Mouse (Mus musculus) embryonic facial prominence, embryonic 11.5 days (tissue): ENCODE measurements at regions not wholly inside any gene's neighbourhood (a gene's known extent, or its start where the extent isn't known, plus 50 kb on each side); places are given as distances from the start of the nearest gene placed in this dataset.
A peak's percentile ranks its signal among the peaks of the same experiment; 100 is the strongest.

ENCODE experiments used
- ATAC-seq: fragments of 200-750 bp; cut with Nextera tagmentation; replicated peaks from 2 replicates; pipeline ENCODE4 v1.8.0; 2017; ENCODE audit warnings: low read depth; ENCODE audit not compliant: insufficient number of reproducible peaks, low FRiP score, low TSS enrichment
- DNase-seq: peaks from one replicate; pipeline ENCODE4 v3.0.0-alpha.2; 2015; ENCODE audit warnings: low spot score
- H3K27ac ChIP-seq: fragments of 300-500 bp; sonication (generic); replicated peaks from 2 replicates; pipeline ENCODE4 v1.5.1; 2014; ENCODE audit warnings: mild to moderate bottlenecking, low read depth, low read length, control low read depth
- H3K27me3 ChIP-seq: fragments of 300-500 bp; sonication (generic); 2 replicates; pipeline ENCODE4 v1.6.1; 2014; ENCODE audit warnings: mild to moderate bottlenecking, low read length, moderate library complexity, mixed read lengths; ENCODE audit not compliant: control insufficient read depth, insufficient read depth
- H3K36me3 ChIP-seq: fragments of 300-500 bp; sonication (generic); replicated peaks from 2 replicates; pipeline ENCODE4 v1.6.1; 2014; ENCODE audit warnings: low read depth, mild to moderate bottlenecking, low read length, moderate library complexity, mixed read lengths; ENCODE audit not compliant: control insufficient read depth, insufficient read depth
- H3K4me1 ChIP-seq: fragments of 300-500 bp; sonication (generic); 2 replicates; pipeline ENCODE4 v1.6.1; 2014; ENCODE audit warnings: low read length, mixed read lengths; ENCODE audit not compliant: control insufficient read depth, insufficient read depth
- H3K4me2 ChIP-seq: fragments of 300-500 bp; sonication (generic); 2 replicates; pipeline ENCODE4 v1.6.1; 2014; ENCODE audit warnings: low read depth, mild to moderate bottlenecking, control low read depth, low read length, moderate library complexity
- H3K4me3 ChIP-seq: fragments of 300-500 bp; sonication (generic); 2 replicates; pipeline ENCODE4 v1.5.1; 2014; ENCODE audit warnings: low read depth, low read length, control low read depth
- H3K9ac ChIP-seq: fragments of 300-500 bp; sonication (generic); replicated peaks from 2 replicates; pipeline ENCODE4 v1.6.1; 2014; ENCODE audit warnings: mild to moderate bottlenecking, control low read depth, low read length
- H3K9me3 ChIP-seq: fragments of 300-500 bp; sonication (generic); replicated peaks from 2 replicates; pipeline ENCODE4 v1.6.1; 2016; ENCODE audit warnings: mild to moderate bottlenecking, low read length, inconsistent platforms, mixed read lengths; ENCODE audit not compliant: control insufficient read depth
- WGBS: fragments of 180-500 bp; shearing (Covaris S2); extraction: QIAGEN DNeasy Blood & Tissue Kit; methylation state at CpG from one replicate; pipeline ENCODE4 v1.1.7; 2014; 5-methylcytosine and 5-hydroxymethylcytosine counted together

DNA sequence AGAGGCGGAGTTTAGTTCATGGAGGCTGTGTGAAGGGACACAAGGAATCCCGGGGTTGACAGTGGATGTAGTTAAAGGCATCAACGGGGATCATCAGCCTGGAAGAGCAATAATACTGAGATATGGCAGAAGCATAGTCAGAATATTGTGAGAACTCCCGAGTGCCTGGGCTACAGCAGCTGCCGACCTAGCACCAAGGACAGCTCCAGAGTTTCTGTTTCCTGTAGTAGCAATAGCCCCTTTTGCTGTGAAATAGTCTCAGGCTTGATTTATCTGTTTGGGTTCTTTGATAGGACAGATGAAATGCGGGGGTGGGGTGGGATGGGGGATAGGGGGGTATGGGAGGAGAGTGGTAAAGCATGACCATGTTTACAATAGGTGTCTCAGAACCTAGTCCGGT lies 131.8 kb downstream of the Adra2a start:
- DNase-seq (peak; percentile 76), ATAC-seq (no peak)
- 39% methylated on average over 7 of the region's 7 CpGs for WGBS
- H3K4me1 ChIP-seq = no peaks in the 10 kb centered on the region
- H3K36me3 ChIP-seq = no peaks in the 10 kb centered on the region
- no peak overlapping the region for H3K4me2 ChIP-seq
- no peak overlapping the region for H3K4me3 ChIP-seq
- H3K27ac ChIP-seq = no peak overlapping the region
- H3K9me3 ChIP-seq = no peaks in the 10 kb centered on the region
- no peaks in the 10 kb centered on the region for H3K27me3 ChIP-seq
- H3K9ac ChIP-seq = no peak overlapping the region

DNA sequence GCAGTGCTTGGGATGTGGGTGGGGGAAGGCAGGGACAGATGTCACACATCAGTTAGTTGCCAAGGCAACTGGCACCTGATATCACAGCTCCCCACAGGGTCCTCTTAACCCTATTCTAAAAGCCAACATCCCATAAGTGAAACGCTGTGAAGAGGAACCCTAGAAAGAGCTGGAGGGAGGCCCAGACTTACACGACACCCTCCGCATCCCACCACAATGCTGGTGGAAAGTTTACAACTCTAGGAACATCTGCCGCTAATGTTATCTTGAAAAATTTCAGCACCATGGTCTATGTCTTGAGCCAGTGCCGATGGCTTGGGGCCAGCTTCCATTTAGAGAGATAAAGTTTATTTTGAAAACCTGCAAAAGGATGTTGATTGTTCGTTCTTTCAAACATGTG lies 133.5 kb downstream of the Adra2a start:
- WGBS = 87% methylated on average over 6 of the region's 6 CpGs
- Histone ChIP-seq H3K27ac (no peak overlapping the region), H3K9me3 (no peaks in the 10 kb centered on the region), H3K4me2 (no peak overlapping the region), H3K27me3 (no peaks in the 10 kb centered on the region), H3K4me1 (no peaks in the 10 kb centered on the region), H3K9ac (no peak overlapping the region), H3K4me3 (no peak overlapping the region), H3K36me3 (no peaks in the 10 kb centered on the region)
- ATAC-seq (no peak), DNase-seq (no peak)

DNA sequence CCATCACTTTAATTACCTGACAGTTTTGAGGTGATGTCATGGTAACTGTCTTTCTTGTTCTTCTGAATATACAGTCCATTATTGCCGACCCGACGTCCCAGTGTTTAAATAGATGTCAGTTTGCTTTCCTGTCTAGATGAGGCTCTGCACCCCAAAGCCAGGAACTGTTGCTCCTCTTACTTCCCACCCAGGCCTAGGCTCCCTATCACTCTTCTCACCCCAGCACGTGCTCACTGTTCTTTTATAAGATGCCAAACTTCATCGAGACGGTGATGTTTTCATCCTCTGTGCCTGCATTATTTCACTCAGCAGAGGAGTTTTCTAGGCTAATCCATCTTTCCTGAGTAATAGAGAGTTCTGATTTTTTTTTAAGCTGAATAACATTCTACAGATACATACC lies 156.5 kb downstream of the Adra2a start:
- Histone ChIP-seq H3K9ac (no peak overlapping the region), H3K36me3 (no peaks in the 10 kb centered on the region), H3K4me2 (no peak overlapping the region), H3K4me3 (no peak overlapping the region), H3K27ac (no peak overlapping the region), H3K27me3 (no peaks in the 10 kb centered on the region), H3K9me3 (no peaks in the 10 kb centered on the region), H3K4me1 (no peaks in the 10 kb centered on the region)
- ATAC-seq = no peak
- DNase-seq = no peak
- 83% methylated on average over 6 of the region's 6 CpGs for WGBS

DNA sequence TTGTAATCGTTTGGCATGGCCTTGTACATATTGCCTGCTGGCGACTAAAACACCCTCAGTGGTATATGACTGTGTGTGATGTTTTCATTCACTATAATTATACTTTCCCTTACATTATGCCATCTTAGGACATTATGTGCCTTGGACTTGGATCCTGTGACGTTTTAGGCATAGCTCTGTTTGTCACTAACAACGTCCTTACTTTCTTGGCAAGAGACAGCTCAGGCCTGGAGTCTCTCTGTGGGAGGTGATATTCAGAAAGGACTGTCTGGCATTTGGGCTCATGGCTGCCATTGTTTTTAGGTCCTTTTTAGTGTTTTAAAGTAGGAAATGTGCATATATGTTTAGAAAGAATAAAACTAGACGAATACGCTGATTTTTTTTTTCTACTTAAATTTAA lies 158.5 kb downstream of the Adra2a start:
- DNase-seq (no peak), ATAC-seq (no peak)
- Histone ChIP-seq H3K36me3 (no peaks in the 10 kb centered on the region), H3K9ac (no peak overlapping the region), H3K27me3 (no peaks in the 10 kb centered on the region), H3K4me1 (no peaks in the 10 kb centered on the region), H3K4me2 (no peak overlapping the region), H3K27ac (no peak overlapping the region), H3K9me3 (no peaks in the 10 kb centered on the region), H3K4me3 (no peak overlapping the region)
- WGBS = 87% methylated on average over 6 of the region's 6 CpGs

DNA sequence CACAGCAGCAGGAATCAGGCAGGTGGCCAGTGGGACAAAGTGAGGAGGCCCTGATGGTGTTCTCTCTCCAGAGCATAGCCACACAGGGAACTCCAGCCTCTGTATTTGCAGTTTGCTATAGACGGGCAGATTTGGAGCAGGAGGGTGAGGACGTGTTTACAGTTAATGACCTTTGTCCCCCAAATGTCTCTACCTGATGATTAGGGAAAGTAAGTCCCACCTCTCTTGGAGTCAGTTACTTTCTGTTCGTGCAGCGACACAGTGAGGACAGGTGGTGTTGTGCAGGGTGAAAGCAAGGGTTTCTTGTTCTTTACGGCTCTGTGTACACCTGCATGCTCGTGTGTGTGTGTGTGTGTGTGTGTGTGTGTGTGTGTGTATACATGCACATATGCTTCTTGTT lies 162.9 kb downstream of the Adra2a start:
- Histone ChIP-seq H3K9me3 (no peaks in the 10 kb centered on the region), H3K9ac (no peak overlapping the region), H3K4me1 (no peaks in the 10 kb centered on the region), H3K4me3 (no peak overlapping the region), H3K4me2 (no peak overlapping the region), H3K36me3 (no peaks in the 10 kb centered on the region), H3K27me3 (no peaks in the 10 kb centered on the region), H3K27ac (no peak overlapping the region)
- ATAC-seq (no peak), DNase-seq (no peak)
- 76% methylated on average over 6 of the region's 6 CpGs for WGBS

DNA sequence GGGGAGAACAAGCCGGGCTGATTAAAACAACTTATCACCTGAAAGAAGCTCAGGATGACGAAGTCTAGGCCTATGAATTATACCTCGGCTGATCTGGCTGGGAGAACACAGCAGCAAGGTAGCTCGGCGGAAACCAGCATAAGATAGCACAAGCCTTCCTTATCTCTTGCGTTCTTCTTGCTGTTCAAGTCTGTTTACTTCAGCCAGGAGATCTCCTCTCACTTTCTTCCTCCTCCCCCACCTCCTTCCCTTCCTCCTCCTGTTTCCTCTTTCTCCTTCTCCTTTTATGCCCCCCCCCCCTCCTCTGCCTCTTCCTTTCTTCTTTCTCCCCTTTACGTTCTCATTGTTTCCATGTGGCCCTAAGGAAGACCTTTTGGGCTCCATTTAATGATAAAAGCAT lies 168.2 kb downstream of the Adra2a start:
- Histone ChIP-seq H3K4me1 (no peaks in the 10 kb centered on the region), H3K9me3 (no peaks in the 10 kb centered on the region), H3K36me3 (no peaks in the 10 kb centered on the region), H3K4me2 (no peak overlapping the region), H3K9ac (no peak overlapping the region), H3K27ac (no peak overlapping the region), H3K4me3 (no peak overlapping the region), H3K27me3 (no peaks in the 10 kb centered on the region)
- 86% methylated on average over 7 of the region's 7 CpGs for WGBS
- ATAC-seq (no peak), DNase-seq (no peak)

DNA sequence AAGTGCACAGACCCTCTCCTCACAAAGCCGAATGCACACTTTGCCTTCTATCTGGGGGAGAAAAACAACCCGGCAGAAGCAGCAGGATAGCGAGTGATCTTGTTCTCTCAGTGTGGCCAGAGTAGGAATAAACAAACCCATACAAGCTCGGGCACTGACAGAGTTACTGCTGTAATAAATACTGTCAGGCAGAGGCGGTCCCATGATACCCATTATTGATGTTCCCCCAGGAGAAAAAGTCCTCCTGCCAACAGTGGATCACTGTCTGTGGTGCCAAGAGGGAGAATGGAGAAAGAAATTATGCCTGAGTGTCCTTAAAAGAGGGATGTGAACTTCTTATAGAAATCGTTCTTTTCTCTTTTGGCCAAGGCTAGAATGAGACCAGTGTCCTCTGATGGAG lies 200.2 kb downstream of the Adra2a start:
- H3K4me2 ChIP-seq = no peak overlapping the region
- no peak for DNase-seq
- no peaks in the 10 kb centered on the region for H3K27me3 ChIP-seq
- WGBS = 78% methylated on average over 6 of the region's 6 CpGs
- no peak overlapping the region for H3K9ac ChIP-seq
- ATAC-seq = no peak
- no peaks in the 10 kb centered on the region for H3K4me1 ChIP-seq
- no peaks in the 10 kb centered on the region for H3K36me3 ChIP-seq
- no peaks in the 10 kb centered on the region for H3K9me3 ChIP-seq
- H3K27ac ChIP-seq = no peak overlapping the region
- no peak overlapping the region for H3K4me3 ChIP-seq

DNA sequence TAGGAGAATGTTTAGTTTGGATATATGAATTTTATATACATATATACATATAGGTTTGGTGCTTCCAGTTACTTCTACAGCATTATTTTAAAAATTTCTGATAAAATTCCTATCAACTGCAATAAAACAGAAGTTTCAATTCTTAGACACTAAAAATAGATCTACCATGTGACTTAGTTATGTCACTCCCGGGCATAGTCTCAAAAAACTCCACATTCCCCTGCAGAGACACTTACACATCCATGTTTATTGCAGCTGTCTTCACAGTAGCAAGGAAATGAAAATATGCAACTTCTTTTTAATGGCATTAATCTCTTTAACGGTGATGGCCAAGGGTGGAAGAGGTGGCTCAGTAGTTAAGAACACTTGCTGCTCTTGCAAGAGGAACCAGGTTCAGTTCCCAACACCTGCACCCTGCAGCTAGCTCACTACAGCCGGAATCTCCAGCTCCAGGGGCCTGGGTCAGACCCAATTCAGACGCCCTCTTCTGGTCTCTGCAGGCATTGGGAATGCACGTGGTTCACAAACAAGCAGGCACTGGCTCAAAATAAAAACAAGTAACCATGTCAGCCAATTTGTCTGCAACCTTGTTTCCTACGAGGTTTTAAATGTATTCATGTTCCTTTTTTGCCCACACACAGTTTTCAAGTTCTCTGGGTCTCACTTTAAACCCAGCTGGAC lies 204.4 kb downstream of the Adra2a start:
- ATAC-seq (no peak), DNase-seq (peak; percentile 29)
- no peak overlapping the region for H3K27ac ChIP-seq
- no peaks in the 10 kb centered on the region for H3K36me3 ChIP-seq
- no peaks in the 10 kb centered on the region for H3K4me1 ChIP-seq
- no peak overlapping the region for H3K4me2 ChIP-seq
- no peaks in the 10 kb centered on the region for H3K27me3 ChIP-seq
- WGBS = 24% methylated on average over 6 of the region's 6 CpGs
- H3K4me3 ChIP-seq = no peak overlapping the region
- H3K9ac ChIP-seq = no peak overlapping the region
- H3K9me3 ChIP-seq = no peaks in the 10 kb centered on the region
